Mouse (Mus musculus): ENCODE measurements around the gene Gipc1.

The Gipc1 gene

GRCm38 (mm10) chr8:83652030-83652743 lies at the start of gene Gipc1:
Gene Gipc1 (plus strand): TSS chr8:83652677.
- DNase-seq, result peak; percentile 91 to 92

DNA sequence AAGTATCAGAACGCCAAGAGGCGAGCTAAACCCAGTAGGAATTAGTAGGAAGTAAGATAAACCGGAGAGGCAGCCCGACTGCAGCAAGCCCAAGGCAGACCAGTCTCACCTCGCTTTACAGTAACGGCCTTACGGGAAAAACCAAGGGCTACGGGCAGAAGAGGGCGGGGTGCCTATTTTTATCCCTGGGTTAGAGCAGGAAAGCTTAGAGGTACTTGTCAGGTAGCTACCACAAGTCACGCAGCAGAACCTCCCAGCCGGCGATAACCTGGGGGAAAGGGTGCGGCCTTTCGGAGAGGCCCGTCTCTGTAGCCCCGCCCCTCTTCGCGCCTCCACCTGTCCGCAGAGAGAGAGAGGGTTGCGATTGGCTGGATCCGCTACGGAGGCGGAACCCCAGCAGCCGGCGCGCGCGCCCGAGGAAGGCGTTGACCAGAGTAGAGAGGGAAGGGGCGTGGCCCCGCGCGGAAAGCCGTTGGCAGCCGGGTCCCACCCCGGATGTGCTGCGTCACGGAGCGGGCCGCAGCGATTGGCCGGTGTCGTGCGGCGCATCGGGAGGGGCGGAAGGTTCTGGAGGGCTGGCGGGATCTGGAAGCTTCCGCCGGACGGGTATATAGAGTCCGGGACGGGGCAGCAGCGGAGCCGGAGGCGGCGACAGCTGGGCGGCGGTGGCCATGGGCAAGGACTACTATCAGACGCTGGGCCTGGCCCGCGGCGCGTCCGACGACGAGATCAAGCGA lies 44.6 kb upstream of the Gipc1 start, which contains the start of the genes Tecr and Dnajb1:
Tecr (minus strand) TSS at position 311 of the 737 bp plus-strand sequence.
Dnajb1 (plus strand) TSS at position 533 of the 737 bp plus-strand sequence.
- DNase-seq, result peak; percentile 99 to 100

DNA sequence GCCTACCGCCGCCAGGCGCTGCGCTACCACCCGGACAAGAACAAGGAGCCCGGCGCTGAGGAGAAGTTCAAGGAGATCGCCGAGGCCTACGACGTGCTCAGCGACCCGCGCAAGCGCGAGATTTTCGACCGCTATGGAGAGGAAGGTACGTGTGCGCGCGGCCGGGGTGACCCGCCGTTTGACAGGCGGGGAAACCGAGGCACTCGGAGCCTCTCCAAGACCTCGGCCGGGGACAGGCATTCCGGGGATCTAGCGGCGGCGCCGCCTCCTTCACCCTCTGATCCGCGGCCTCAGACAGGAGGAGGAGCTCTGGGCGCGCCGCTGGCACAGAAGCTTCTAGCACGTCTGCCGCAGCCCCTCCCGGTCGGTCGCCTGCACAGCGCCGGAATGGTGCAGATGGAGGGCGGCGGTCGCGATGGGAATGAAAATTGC lies 44.1 kb upstream of the Gipc1 start:
- DNase-seq, result peak; percentile 74 to 77

DNA sequence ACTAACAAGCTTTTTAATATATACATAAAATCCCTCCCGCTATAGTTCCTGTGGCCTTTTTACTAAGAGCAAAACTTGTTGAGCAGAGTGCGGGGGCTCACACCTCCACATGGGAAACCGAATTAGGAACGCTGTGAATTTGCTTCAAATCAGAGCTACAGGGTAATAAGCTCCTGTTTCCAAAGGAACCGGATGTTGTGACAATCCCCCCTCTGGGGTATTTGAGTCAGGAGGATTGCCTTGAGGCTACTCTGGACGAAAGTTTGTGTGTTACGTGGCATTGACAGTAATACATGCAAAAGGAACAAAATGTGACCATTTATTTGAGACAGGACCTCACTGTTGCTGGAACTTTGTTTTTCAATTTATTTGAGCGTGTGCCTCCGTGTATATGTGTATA lies 43.4 kb upstream of the Gipc1 start:
- no peak for DNase-seq

DNA sequence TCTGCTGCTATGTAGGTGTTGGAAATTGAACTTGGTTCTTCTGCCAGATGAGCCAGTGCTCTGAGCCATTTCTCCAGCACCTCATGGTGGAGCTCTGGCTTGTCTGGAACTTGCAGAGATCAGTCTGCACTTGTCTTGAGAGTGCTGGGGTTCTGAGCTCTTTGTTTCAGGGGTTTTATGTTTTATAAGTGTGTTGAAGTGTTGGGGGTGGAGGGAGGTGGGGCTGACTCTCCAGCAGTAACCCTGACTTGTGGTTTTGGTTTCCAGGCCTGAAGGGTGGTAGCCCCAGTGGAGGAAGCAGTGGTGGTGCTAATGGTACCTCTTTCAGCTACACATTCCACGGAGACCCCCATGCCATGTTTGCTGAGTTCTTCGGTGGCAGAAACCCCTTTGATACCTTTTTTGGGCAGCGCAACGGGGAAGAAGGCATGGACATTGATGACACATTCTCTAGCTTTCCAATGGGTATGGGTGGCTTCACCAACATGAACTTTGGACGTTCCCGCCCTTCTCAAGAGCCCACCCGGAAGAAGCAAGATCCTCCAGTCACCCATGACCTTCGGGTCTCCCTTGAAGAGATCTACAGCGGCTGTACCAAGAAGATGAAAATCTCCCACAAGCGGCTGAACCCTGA lies 42.8 kb upstream of the Gipc1 start:
- no peak for DNase-seq

GRCm38 (mm10) chr8:83611921-83612320 lies 40.6 kb upstream of the Gipc1 start:
- DNase-seq, result no peak

DNA sequence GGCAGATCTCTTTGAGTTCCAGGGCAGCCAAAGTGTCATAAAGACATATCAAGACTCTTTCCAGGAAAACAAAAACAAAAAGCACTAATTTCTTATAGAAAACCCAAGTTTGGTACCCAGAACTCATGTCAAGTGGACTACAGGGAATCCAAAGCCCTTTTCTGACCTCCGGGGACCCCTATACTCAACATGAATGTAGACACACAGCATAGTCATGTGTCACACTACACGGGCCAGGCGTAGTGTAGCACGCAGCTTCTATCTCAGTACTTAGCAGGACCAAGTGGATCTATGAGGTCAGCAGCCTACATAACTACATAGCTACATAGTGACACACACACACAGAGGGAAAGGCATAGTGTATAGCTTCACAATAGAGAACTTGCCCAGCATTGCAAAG lies 38.8 kb upstream of the Gipc1 start:
- no peak for DNase-seq

DNA sequence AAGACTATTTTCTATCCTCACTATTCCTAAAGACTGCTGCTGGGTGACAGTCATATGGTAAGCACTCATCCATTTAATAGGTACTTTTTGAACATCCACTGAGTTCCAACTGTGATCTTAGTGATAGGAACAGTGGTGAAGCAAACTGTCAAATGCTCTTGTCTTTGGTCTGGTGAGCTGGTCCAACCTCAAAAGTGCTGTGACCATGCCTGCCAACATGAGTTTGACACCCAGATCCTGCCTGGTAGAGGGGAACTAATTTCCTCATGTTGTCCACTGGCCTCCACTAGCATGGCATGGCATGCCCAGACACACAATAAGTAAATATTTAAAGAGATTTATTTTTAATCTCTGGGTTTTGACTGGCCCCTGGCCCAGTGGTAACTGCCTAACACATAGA lies 35.9 kb upstream of the Gipc1 start:
- no peak for DNase-seq

DNA sequence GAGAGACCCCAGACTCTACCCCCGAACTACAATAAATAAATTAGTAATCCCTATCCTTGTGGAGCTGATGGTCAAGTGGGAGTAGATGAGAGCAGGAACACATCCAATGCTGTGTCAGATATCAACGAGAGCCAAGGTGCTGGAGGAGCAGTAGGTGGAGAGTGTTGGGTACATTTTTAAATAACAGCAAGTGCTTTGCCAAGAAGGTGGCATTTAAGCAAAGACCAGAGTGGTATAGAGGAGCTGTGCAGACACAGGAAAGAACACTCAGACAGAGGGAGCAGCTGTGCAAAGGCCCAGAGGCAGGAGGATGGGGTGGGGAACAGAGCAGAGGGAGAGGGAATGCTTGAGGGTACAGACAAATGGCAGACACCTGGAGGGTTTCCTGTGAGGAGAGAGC lies 35.4 kb upstream of the Gipc1 start:
- DNase-seq, result no peak

DNA sequence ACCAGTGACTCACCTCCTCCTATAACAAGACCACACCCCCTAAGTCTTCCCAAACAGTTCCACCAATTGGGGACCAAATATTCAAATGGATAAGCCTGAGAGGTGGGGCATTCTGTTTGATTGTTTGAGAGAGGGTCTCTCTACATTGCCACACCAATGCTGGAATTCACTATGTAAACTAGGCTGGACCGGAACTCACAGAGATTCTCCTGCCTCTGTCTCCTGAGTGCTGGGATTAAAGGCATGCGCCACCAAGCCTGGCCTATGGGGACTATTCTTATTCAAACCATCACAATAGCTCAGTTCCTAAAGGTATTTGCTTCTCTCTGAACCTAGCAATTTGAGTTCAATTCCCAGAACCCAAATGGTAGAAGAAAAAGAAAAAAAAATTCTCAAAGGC lies 33.9 kb upstream of the Gipc1 start:
- no peak for DNase-seq

GRCm38 (mm10) chr8:83619568-83620285 lies 32.8 kb upstream of the Gipc1 start:
- DNase-seq, result no peak

GRCm38 (mm10) chr8:83621691-83622388 lies 30.6 kb upstream of the Gipc1 start:
- DNase-seq, result no peak

- DNase-seq, result peak; percentile 68 to 88
These were observed 30.0 kb upstream of the Gipc1 start for GRCm38 (mm10) chr8:83622389-83622989.

GRCm38 (mm10) chr8:83623549-83623948 lies 28.9 kb upstream of the Gipc1 start:
- no peak for DNase-seq

DNA sequence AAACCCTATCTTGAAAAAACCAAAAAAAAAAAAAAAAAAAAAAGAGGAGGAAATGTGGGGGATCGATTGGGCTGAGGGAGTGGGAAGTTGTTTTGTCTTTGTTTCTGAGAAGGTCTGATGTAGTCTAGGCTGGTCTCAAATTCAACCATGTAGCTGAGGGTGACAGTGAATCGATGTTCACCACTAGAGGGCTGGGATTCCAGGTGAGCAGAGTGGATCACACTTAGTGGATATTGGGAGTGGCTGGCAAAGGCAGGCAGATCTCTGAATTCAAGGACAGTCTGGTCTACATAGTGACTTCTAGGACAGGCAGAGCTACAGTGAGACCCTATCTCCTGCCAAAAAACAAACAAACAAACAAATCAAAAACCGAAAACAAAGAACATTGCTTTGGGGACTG lies 27.7 kb upstream of the Gipc1 start:
- DNase-seq, result no peak

DNA sequence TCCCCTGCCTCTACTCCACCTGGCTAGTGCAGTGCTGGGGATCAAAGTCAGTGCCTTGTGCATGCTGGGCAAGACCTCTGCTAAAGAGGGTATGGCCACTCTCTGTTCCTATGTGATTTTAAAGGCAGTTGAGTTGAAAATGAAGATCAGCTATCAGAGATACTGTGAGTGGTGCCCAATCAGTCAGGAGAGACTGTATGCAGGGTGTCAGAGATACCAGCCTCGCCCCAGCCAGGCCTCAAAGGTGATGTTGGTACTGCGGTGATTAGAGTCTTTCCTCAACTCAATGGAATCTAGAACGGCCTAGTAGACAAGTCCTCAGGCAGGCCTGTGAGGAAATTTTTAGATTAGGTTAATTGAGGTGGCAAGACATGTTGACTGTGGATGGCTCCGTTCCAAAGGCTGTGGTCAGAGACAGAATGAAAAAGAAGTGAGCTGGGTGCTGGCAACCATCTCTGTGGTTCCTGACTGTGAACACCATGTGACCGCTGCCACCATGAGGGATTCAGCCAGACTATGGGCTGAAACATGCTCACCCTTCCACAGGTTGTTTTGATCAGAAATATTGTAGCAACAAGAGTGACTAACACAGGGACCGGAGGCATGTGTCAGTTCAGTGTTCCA lies 26.7 kb upstream of the Gipc1 start:
- no peak for DNase-seq

- no peak for DNase-seq
These were observed 20.3 kb upstream of the Gipc1 start for GRCm38 (mm10) chr8:83632083-83632707.

DNA sequence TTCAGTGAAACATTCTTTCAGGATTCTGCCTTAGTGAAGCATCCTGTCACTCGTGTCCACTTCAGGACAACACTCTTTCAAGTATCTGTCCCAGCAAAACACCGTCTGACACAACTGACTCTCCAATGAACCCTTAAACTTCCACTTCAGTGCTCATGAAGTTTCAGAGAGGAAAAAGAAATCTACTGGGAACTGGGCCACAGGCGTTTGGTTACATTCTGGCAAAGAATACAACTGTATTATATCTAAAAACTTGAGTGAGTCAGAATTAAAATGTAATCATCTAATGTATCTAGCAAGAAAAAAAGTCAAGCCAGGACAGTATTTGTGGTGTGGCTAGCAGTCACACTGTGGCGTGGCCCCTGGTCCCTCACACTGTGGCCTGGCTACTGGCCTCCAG lies 13.6 kb upstream of the Gipc1 start:
- no peak for DNase-seq

DNA sequence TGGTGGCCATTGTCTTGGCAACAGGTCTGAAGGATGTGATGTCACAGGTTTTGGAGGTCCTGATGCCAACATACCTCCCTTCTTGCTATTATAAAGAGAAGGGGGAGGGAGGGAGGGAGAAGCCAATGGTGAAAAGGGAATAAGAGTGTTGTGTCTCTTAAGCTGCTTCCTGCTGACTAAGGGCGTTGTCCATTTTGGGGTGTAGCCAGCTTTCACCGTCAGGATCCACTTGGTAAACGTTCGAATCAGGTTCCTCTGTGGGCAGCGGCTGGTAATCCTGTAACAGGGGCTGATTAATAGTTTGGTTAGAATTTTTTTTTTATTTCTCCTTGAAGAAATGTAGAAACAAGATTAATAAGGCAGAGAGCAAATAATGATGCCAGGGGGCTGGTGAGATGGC lies 12.8 kb upstream of the Gipc1 start:
- DNase-seq, result no peak

- DNase-seq, result no peak
These were observed 5.0 kb upstream of the Gipc1 start for GRCm38 (mm10) chr8:83647511-83647910.

DNA sequence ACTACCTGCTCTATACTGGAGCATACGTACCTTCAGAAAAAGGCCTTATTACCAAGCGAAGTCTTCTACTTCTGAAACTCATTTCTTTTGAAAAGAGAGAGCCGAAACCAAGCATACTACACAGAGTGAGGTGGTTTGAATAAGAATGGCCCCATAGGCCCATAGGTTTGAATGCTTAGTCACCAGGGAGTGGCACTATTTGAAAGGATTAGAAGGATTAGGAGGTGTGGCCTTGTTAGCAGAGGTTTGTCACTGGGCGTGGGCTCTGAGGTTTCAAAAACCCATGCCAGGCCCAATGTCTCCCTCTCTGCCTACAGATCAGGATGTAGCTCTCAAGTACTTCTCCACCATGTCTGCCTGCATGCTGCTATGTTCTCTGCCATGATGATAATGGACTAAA lies 4.4 kb upstream of the Gipc1 start:
- DNase-seq, result no peak
